Mouse (Mus musculus) heart, embryonic 16.5 days (tissue): ENCODE measurements at regions not wholly inside any gene's neighbourhood (a gene's known extent, or its start where the extent isn't known, plus 50 kb on each side); places are given as distances from the start of the nearest gene placed in this dataset.

Experiments
- ATAC-seq: fragments of 200-750 bp; cut with Nextera tagmentation; replicated peaks from 2 replicates; pipeline ENCODE4 v1.8.0; 2017; ENCODE audit warnings: moderate number of reproducible peaks; ENCODE audit not compliant: insufficient read depth, low FRiP score; ENCODE audit errors: extremely low read depth
- H3K27ac ChIP-seq: fragments of 300-500 bp; sonication (generic); 2 replicates; pipeline ENCODE4 v1.5.1; 2014; ENCODE audit warnings: mild to moderate bottlenecking, low read length, control low read depth, moderate library complexity
- H3K27me3 ChIP-seq: fragments of 300-500 bp; sonication (generic); 2 replicates; pipeline ENCODE4 v1.6.1; 2014; ENCODE audit warnings: low read length, mixed read lengths; ENCODE audit not compliant: control insufficient read depth, insufficient read depth
- H3K36me3 ChIP-seq: fragments of 300-500 bp; sonication (generic); 2 replicates; pipeline ENCODE4 v1.6.1; 2014; ENCODE audit not compliant: control insufficient read depth, insufficient read depth
- H3K4me1 ChIP-seq: fragments of 300-500 bp; sonication (generic); 2 replicates; pipeline ENCODE4 v1.6.1; 2014; ENCODE audit warnings: low read length, mixed read lengths; ENCODE audit not compliant: control insufficient read depth, insufficient read depth
- H3K4me2 ChIP-seq: fragments of 300-500 bp; sonication (generic); 2 replicates; pipeline ENCODE4 v1.6.1; 2014; ENCODE audit warnings: low read depth, mild to moderate bottlenecking, control low read depth, low read length
- H3K4me3 ChIP-seq: fragments of 300-500 bp; sonication (generic); 2 replicates; pipeline ENCODE4 v1.5.1; 2014; ENCODE audit warnings: mild to moderate bottlenecking, control low read depth, low read length
- H3K9ac ChIP-seq: fragments of 300-500 bp; sonication (generic); 2 replicates; pipeline ENCODE4 v1.6.1; 2014; ENCODE audit warnings: low read length, control low read depth
- H3K9me3 ChIP-seq: fragments of 300-500 bp; sonication (generic); replicated peaks from 2 replicates; pipeline ENCODE4 v1.6.1; 2016; ENCODE audit warnings: low read length; ENCODE audit not compliant: control insufficient read depth
- WGBS: fragments of 180-500 bp; shearing (Covaris S2); extraction: QIAGEN DNeasy Blood & Tissue Kit; methylation state at CpG from one replicate; pipeline ENCODE4 v1.1.7; 2014; 5-methylcytosine and 5-hydroxymethylcytosine counted together

DNA sequence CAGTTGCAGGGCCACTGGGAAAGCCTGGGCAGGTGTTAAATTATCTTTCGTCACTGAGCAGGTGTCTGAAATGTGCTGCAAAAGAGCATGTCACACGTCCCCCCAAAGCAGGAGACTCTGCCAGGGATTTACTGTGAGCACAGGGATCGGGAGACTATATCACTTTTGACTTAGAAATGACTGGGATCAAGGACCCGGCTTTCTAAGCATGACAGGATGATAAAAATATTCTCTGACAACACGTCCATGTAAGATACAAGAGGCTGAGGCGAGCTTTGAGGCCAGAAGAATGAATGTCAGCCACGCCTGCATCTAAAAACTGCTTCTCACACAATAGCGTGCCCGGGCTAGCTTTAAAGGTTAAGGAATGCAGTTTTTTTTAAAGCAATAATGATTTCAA lies 246.1 kb upstream of the Cdh5 start:
- 31% methylated on average over 9 of the region's 9 CpGs for WGBS
- Histone ChIP-seq H3K4me2 (peak overlapping the region; percentile 42; the same call in 1 of the 2 replicates), H3K4me3 (no peak overlapping the region), H3K27me3 (no peaks in the 10 kb centered on the region), H3K9me3 (no peaks in the 10 kb centered on the region), H3K4me1 (peaks cover 10% of the 10 kb centered on the region), H3K9ac (no peak overlapping the region), H3K27ac (peak overlapping the region; percentile 54; the same call in 1 of the 2 replicates), H3K36me3 (no peaks in the 10 kb centered on the region)
- ATAC-seq = peak; percentile 65; the same call in 1 of the 2 replicates

- no peak overlapping the region for H3K27ac ChIP-seq
- H3K4me1 ChIP-seq = peaks cover 10% of the 10 kb centered on the region
- H3K9me3 ChIP-seq = no peaks in the 10 kb centered on the region
- H3K4me3 ChIP-seq = no peak overlapping the region
- no peak overlapping the region for H3K9ac ChIP-seq
- no peaks in the 10 kb centered on the region for H3K27me3 ChIP-seq
- ATAC-seq = no peak
- WGBS = 70% methylated on average over 1 of the region's 1 CpGs
- no peak overlapping the region for H3K4me2 ChIP-seq
- no peaks in the 10 kb centered on the region for H3K36me3 ChIP-seq
Measured at GRCm38 (mm10) chr8:103859130-103859529, 242.3 kb upstream of the Cdh5 start.

DNA sequence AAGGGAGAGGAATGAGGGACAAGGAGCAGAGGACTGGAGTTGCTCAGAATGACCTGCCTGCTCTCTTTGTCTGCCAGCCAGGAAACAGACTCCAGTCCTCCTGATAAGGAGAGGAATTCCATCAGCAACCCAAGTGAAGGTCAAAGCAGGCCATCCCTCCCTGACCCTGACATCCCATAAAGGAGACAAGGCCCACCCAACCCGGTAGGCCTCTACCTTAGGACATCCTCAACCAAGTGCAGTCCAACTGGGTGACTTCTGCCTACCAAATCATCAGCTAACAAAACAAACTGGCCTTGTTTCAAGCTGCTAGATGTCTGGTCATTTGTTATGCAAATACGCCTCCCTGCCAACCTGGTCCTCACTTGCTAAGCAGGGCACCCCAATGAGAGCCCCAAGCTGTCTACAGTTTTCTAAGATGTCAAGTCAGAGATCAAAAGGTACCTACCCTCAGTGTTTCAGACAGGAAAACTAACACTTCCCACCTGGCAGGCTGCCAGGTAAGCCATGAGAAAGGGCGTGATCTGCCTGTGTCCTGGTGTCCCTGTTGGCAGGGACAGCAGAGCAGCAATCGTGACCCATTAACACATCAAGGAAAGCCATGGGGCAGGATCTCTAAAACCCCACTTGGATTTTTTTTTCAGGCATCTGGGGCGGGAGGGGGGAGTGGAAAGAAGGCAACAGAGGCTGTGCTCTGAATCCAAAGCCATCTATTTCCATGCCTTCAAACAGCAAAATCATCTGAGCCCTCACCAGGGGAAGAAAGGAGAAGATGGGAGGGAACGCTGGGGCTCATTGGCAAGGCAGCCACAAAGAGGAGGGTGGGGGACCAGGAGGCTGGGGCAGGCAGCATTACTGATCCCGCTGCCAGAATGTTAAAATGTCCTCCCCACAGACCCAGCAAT lies 227.6 kb upstream of the Cdh5 start:
- peak; percentile 79 for ATAC-seq
- Histone ChIP-seq H3K4me3 (no peak overlapping the region), H3K36me3 (no peaks in the 10 kb centered on the region), H3K27ac (peak overlapping the region; percentile 73), H3K9me3 (no peaks in the 10 kb centered on the region), H3K4me1 (peaks cover 19% of the 10 kb centered on the region), H3K9ac (no peak overlapping the region), H3K4me2 (no peak overlapping the region), H3K27me3 (no peaks in the 10 kb centered on the region)
- 22% methylated on average over 7 of the region's 7 CpGs for WGBS

DNA sequence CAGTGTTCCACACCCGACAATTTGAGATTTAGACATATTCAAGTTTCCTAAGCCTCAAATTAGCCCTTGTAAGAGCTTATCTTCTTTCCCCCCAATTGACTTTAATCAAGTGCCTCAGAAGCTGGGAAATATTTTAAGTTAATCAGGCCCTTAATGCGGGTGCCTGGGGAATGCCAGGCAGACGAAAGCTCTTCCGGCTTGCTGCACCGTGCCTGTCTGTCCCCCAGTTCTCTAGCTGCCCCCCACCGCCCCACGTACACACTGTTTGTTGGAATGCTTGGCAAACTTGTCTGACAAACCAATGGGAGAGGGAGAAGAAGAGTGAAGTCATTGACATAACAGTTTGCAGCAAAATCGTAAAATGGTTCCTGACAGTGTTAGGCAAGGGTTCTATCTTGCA lies 226.9 kb upstream of the Cdh5 start:
- Histone ChIP-seq H3K36me3 (no peaks in the 10 kb centered on the region), H3K9ac (no peak overlapping the region), H3K27me3 (no peaks in the 10 kb centered on the region), H3K4me2 (no peak overlapping the region), H3K4me3 (no peak overlapping the region), H3K27ac (peak overlapping the region; percentile 73), H3K9me3 (no peaks in the 10 kb centered on the region), H3K4me1 (peaks cover 19% of the 10 kb centered on the region)
- WGBS = 33% methylated on average over 8 of the region's 8 CpGs
- ATAC-seq = 0 out of 2 replicates have a peak, but pooled peaks have one; percentile 15

DNA sequence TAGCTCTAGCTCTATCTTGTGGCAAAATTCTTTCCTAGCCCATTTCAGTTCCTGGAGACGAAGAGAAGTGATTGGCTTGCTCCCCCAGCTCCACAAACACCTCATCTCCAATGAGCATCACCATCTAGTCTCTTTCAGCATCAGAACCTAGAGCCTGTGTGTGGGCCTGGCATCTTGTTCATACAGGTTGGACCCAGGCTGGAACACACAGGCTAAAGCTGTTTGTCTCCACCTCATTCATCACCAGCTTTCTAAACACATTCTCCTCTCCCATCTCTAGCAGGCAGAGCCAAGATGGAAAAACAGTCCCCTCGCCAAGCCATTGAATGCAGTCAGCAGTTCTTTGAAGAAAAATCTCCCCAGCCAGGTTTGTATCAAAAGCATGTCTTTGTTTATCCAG lies 221.9 kb upstream of the Cdh5 start:
- no peak for ATAC-seq
- Histone ChIP-seq H3K4me3 (no peak overlapping the region), H3K9ac (no peak overlapping the region), H3K27me3 (no peaks in the 10 kb centered on the region), H3K36me3 (no peaks in the 10 kb centered on the region), H3K27ac (no peak overlapping the region), H3K4me1 (peaks cover under 1% of the 10 kb centered on the region), H3K9me3 (no peaks in the 10 kb centered on the region), H3K4me2 (no peak overlapping the region)
- 80% methylated on average over 2 of the region's 2 CpGs for WGBS

DNA sequence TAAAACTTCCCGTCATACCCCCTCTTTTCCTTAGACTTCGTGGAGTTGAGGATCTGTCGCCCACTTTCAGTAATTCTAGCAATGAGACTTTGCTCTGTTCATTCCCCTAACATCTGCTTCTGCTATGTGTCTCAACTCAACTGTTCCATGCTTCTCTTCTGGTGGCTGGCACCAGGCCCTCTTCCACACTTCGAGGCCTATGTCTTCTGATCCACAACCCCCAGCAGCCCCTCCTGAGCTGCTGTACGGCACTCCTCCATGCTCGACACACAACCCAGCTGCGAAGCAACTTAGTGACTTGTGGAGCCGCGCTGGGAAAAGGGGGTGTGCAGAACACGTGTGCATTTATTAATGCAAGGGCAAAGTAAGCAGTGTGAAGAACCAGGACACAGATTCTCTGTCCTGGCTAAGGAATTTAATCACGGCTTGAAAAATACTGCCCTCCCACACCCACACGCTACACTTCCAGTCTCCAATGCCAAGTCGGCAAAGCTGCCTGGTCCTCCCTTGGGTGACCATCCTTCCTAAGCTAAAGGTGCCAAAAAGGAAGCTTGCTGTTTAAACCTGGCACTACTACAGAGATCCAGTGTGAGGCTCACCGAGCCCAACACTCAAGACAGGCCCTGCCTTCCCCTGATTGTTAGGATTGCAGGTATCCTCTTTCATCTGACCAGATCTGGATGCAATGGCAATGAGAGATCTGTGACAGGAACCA lies 220.8 kb upstream of the Cdh5 start:
- Histone ChIP-seq H3K9ac (no peak overlapping the region), H3K27ac (no peak overlapping the region), H3K4me2 (no peak overlapping the region), H3K36me3 (no peaks in the 10 kb centered on the region), H3K4me1 (no peaks in the 10 kb centered on the region; the same call in 1 of the 2 replicates), H3K4me3 (no peak overlapping the region), H3K27me3 (no peaks in the 10 kb centered on the region), H3K9me3 (no peaks in the 10 kb centered on the region)
- no peak for ATAC-seq
- 78% methylated on average over 14 of the region's 14 CpGs for WGBS

- Histone ChIP-seq H3K27me3 (no peaks in the 10 kb centered on the region), H3K9me3 (no peaks in the 10 kb centered on the region), H3K36me3 (no peaks in the 10 kb centered on the region), H3K4me2 (no peak overlapping the region), H3K9ac (no peak overlapping the region), H3K4me3 (no peak overlapping the region), H3K4me1 (no peaks in the 10 kb centered on the region; the same call in 1 of the 2 replicates), H3K27ac (no peak overlapping the region)
- ATAC-seq = no peak
- 44% methylated on average over 3 of the region's 3 CpGs for WGBS
Measured at GRCm38 (mm10) chr8:103881146-103881486, 220.3 kb upstream of the Cdh5 start.

DNA sequence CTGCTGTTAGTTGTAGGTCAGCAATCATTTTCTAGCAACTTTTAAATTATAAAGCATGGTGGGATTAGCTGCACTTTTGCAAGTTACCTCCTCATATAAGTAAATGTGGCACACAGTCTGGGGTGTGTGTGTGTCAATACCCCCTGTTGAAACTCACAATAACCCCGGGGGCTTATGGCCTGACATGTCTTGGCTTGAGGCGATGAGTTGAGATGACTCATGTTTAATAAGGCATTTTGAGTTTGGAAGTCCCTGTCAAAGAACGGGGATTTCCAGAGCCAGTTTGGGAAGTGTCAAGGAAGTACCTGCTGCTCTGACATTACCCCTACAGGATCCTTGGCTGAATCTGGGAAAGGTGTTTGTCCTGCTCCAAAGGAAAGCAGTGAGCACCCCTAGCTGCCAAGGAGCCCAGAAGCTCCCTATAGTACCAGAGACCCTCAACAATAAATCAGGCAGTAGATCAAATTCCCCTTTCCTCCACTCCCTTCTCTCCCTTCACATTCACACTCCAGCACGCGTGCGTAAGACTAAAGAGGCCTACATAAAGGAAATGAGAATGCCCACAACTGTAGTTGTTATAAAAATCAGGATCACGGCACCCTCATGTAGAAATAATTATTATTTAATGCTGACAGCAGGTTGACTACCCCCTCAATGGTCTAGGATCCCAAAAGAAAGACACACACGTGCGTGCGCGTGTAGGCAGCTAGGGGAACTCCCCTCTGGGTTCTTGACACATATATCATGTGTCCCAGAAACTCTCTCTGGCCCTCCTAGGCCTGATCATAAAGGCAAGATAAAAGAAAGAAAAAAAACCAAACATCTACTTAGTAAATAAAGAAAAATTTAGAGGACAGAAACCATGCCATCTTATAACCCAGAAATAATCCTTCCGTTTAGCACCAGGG lies 216.3 kb upstream of the Cdh5 start:
- H3K4me2 ChIP-seq = no peak overlapping the region
- no peak overlapping the region for H3K4me3 ChIP-seq
- no peak overlapping the region for H3K9ac ChIP-seq
- no peak for ATAC-seq
- H3K27me3 ChIP-seq = no peaks in the 10 kb centered on the region
- no peaks in the 10 kb centered on the region; the same call in 1 of the 2 replicates for H3K4me1 ChIP-seq
- WGBS = 88% methylated on average over 12 of the region's 12 CpGs
- no peak overlapping the region for H3K27ac ChIP-seq
- H3K9me3 ChIP-seq = no peaks in the 10 kb centered on the region
- H3K36me3 ChIP-seq = no peaks in the 10 kb centered on the region
